Mouse (Mus musculus): Measurements from ENCODE around the gene Arhgdig. TPM values are rescaled to one million over a fixed set of nuclear protein-coding genes. Genes with fewer than 3 reads are reported as not detected.
"Not testable (repeated sequence)": the region's sequence is repeated elsewhere in the genome, so short reads cannot be mapped to it uniquely, and the experiment has no call there.

Gene Arhgdig
- polyA plus RNA-seq, 1 experiment from 2014 or later = 15.9 TPM

DNA sequence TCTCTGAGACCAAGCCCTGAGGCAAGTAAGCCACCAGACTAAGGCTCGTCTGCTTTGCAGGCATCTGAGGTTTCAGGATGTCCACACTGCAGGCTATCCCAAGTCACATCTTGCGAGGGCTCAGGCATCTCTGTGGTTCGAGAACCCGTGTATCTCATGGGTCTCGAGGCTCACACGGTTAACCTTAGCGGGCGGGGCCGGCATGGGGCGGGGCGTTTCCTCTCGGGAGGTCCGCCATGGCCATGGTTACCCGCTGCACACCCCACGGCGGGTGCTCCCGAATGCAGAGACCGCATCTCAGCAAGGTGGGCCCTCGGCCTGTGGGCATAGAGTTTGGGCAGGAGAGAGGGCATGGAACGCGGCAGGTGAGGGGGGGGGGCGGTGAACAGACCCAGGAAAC is 4.8 kb downstream of the Arhgdig start, which contains the start of gene Rgs11:
Gene Rgs11, plus strand, starts transcription at position 215 of the 400 bp plus-strand sequence.
- Histone ChIP-seq H3K4me2 (ENCODE audit: low read depth, low read length) (peak within 1 kb of the TSS; percentile 83), H3K4me1 (ENCODE audit: control insufficient read depth, insufficient read depth, low read length) (no peaks in the 10 kb centered on the region; the same call in 1 of the 2 replicates), H3K27me3 (ENCODE audit: control insufficient read depth, insufficient read depth, low read length) (peaks cover 44% of the 10 kb centered on the region), H3K9me3 (replicated peaks; ENCODE audit: control insufficient read depth, low read length) (no peaks in the 10 kb centered on the region), H3K36me3 (replicated peaks; ENCODE audit: control insufficient read depth, insufficient read depth, low read depth, low read length) (no peaks in the 10 kb centered on the region), H3K9ac (replicated peaks; ENCODE audit: low read length) (0 out of 2 replicates have a peak within 1 kb of the TSS, but pooled peaks have one; percentile 30), H3K27ac (replicated peaks; ENCODE audit: low read depth, low read length) (no peak within 1 kb of the TSS), H3K4me3 (ENCODE audit: low read depth, low read length) (peak within 1 kb of the TSS; percentile 33)
- WGBS = 1% methylated on average over 21 of the region's 22 CpGs
- peak; percentile 19 for DNase-seq (ENCODE audit: low spot score)
- ATAC-seq (replicated peaks; ENCODE audit: insufficient number of reproducible peaks, low FRiP score, low TSS enrichment, low read depth) = no peak

GRCm38 (mm10) chr17:26201998-26202397 is 5.6 kb downstream of the Arhgdig start:
- H3K36me3 ChIP-seq (replicated peaks; ENCODE audit: control insufficient read depth, insufficient read depth, low read depth, low read length) = no peaks in the 10 kb centered on the region; the same call in 1 of the 2 replicates
- no peak for DNase-seq (ENCODE audit: low spot score)
- peaks cover 44% of the 10 kb centered on the region for H3K27me3 ChIP-seq (ENCODE audit: control insufficient read depth, insufficient read depth, low read length)
- ATAC-seq (replicated peaks; ENCODE audit: insufficient number of reproducible peaks, low FRiP score, low TSS enrichment, low read depth) = no peak
- H3K4me3 ChIP-seq (ENCODE audit: low read depth, low read length) = no peak overlapping the region
- H3K9ac ChIP-seq (replicated peaks; ENCODE audit: low read length) = no peak overlapping the region
- H3K4me1 ChIP-seq (ENCODE audit: control insufficient read depth, insufficient read depth, low read length) = no peaks in the 10 kb centered on the region; the same call in 1 of the 2 replicates
- no peak overlapping the region for H3K27ac ChIP-seq (replicated peaks; ENCODE audit: low read depth, low read length)
- H3K9me3 ChIP-seq (replicated peaks; ENCODE audit: control insufficient read depth, low read length) = no peaks in the 10 kb centered on the region
- H3K4me2 ChIP-seq (ENCODE audit: low read depth, low read length) = no peak overlapping the region

GRCm38 (mm10) chr17:26200831-26201705 is 6.5 kb downstream of the Arhgdig start:
- Histone ChIP-seq H3K9ac (replicated peaks; ENCODE audit: low read length) (peak overlapping the region; percentile 67), H3K4me3 (ENCODE audit: low read depth, low read length) (peak overlapping the region; percentile 52), H3K36me3 (replicated peaks; ENCODE audit: control insufficient read depth, insufficient read depth, low read depth, low read length) (no peaks in the 10 kb centered on the region; the same call in 1 of the 2 replicates), H3K4me2 (ENCODE audit: low read depth, low read length) (peak overlapping the region; percentile 99), H3K27me3 (ENCODE audit: control insufficient read depth, insufficient read depth, low read length) (peaks cover 44% of the 10 kb centered on the region), H3K9me3 (replicated peaks; ENCODE audit: control insufficient read depth, low read length) (no peaks in the 10 kb centered on the region), H3K27ac (replicated peaks; ENCODE audit: low read depth, low read length) (no peak overlapping the region), H3K4me1 (ENCODE audit: control insufficient read depth, insufficient read depth, low read length) (no peaks in the 10 kb centered on the region; the same call in 1 of the 2 replicates)
- peak; percentile 77; the same call in 1 of the 2 replicates for ATAC-seq (replicated peaks; ENCODE audit: insufficient number of reproducible peaks, low FRiP score, low TSS enrichment, low read depth)
- whole genome bisulfite sequencing = under 1% methylated on average over 59 of the region's 92 CpGs
- DNase-seq (ENCODE audit: low spot score) = peak; percentile 49

GRCm38 (mm10) chr17:26198892-26199291 is 8.7 kb downstream of the Arhgdig start, which contains the start of gene Pdia2:
Gene Pdia2 (minus strand): TSS chr17:26199087.
- Histone ChIP-seq H3K9me3 (replicated peaks; ENCODE audit: control insufficient read depth, low read length) (no peaks in the 10 kb centered on the region), H3K9ac (replicated peaks; ENCODE audit: low read length) (no peak within 1 kb of the TSS), H3K27me3 (ENCODE audit: control insufficient read depth, insufficient read depth, low read length) (peaks cover 41% of the 10 kb centered on the region), H3K27ac (replicated peaks; ENCODE audit: low read depth, low read length) (no peak within 1 kb of the TSS), H3K4me2 (ENCODE audit: low read depth, low read length) (no peak within 1 kb of the TSS), H3K4me3 (ENCODE audit: low read depth, low read length) (no peak within 1 kb of the TSS), H3K4me1 (ENCODE audit: control insufficient read depth, insufficient read depth, low read length) (no peaks in the 10 kb centered on the region; the same call in 1 of the 2 replicates), H3K36me3 (replicated peaks; ENCODE audit: control insufficient read depth, insufficient read depth, low read depth, low read length) (no peaks in the 10 kb centered on the region; the same call in none of the 2 replicates)
- no peak for DNase-seq (ENCODE audit: low spot score)
- WGBS = 82% methylated on average over 4 of the region's 4 CpGs
- no peak for ATAC-seq (replicated peaks; ENCODE audit: insufficient number of reproducible peaks, low FRiP score, low TSS enrichment, low read depth)

- H3K27ac ChIP-seq (replicated peaks; ENCODE audit: low read depth, low read length) = no peak overlapping the region
- WGBS = 96% methylated on average over 15 of the region's 15 CpGs
- ATAC-seq (replicated peaks; ENCODE audit: insufficient number of reproducible peaks, low FRiP score, low TSS enrichment, low read depth) (no peak), DNase-seq (ENCODE audit: low spot score) (no peak)
- no peaks in the 10 kb centered on the region for H3K27me3 ChIP-seq (ENCODE audit: control insufficient read depth, insufficient read depth, low read length)
- H3K9ac ChIP-seq (replicated peaks; ENCODE audit: low read length) = no peak overlapping the region
- peaks cover 2% of the 10 kb centered on the region for H3K36me3 ChIP-seq (replicated peaks; ENCODE audit: control insufficient read depth, insufficient read depth, low read depth, low read length)
- H3K4me1 ChIP-seq (ENCODE audit: control insufficient read depth, insufficient read depth, low read length) = no peaks in the 10 kb centered on the region
- no peak overlapping the region for H3K4me2 ChIP-seq (ENCODE audit: low read depth, low read length)
- no peaks in the 10 kb centered on the region for H3K9me3 ChIP-seq (replicated peaks; ENCODE audit: control insufficient read depth, low read length)
- H3K4me3 ChIP-seq (ENCODE audit: low read depth, low read length) = no peak overlapping the region
Measured at GRCm38 (mm10) chr17:26192481-26193190, 14.9 kb downstream of the Arhgdig start.

GRCm38 (mm10) chr17:26191486-26191885 is 16.1 kb downstream of the Arhgdig start:
- not testable (repeated sequence) for H3K4me2 ChIP-seq (ENCODE audit: low read depth, low read length); H3K9me3 ChIP-seq (replicated peaks; ENCODE audit: control insufficient read depth, low read length); H3K9ac ChIP-seq (replicated peaks; ENCODE audit: low read length); H3K36me3 ChIP-seq (replicated peaks; ENCODE audit: control insufficient read depth, insufficient read depth, low read depth, low read length); ATAC-seq (replicated peaks; ENCODE audit: insufficient number of reproducible peaks, low FRiP score, low TSS enrichment, low read depth); H3K27me3 ChIP-seq (ENCODE audit: control insufficient read depth, insufficient read depth, low read length); H3K27ac ChIP-seq (replicated peaks; ENCODE audit: low read depth, low read length); DNase-seq (ENCODE audit: low spot score); H3K4me3 ChIP-seq (ENCODE audit: low read depth, low read length); H3K4me1 ChIP-seq (ENCODE audit: control insufficient read depth, insufficient read depth, low read length)
- 93% methylated on average over 7 of the region's 7 CpGs for WGBS

GRCm38 (mm10) chr17:26188091-26188805 is 19.3 kb downstream of the Arhgdig start:
- Histone ChIP-seq H3K27ac (replicated peaks; ENCODE audit: low read depth, low read length) (no peak overlapping the region), H3K4me1 (ENCODE audit: control insufficient read depth, insufficient read depth, low read length) (no peaks in the 10 kb centered on the region), H3K4me2 (ENCODE audit: low read depth, low read length) (no peak overlapping the region), H3K36me3 (replicated peaks; ENCODE audit: control insufficient read depth, insufficient read depth, low read depth, low read length) (peaks cover 4% of the 10 kb centered on the region), H3K9me3 (replicated peaks; ENCODE audit: control insufficient read depth, low read length) (no peaks in the 10 kb centered on the region), H3K27me3 (ENCODE audit: control insufficient read depth, insufficient read depth, low read length) (no peaks in the 10 kb centered on the region), H3K9ac (replicated peaks; ENCODE audit: low read length) (no peak overlapping the region), H3K4me3 (ENCODE audit: low read depth, low read length) (no peak overlapping the region)
- DNase-seq (ENCODE audit: low spot score) = no peak
- no peak for ATAC-seq (replicated peaks; ENCODE audit: insufficient number of reproducible peaks, low FRiP score, low TSS enrichment, low read depth)
- 98% methylated on average over 11 of the region's 11 CpGs for WGBS

Measured in embryonic facial prominence, embryonic 11.5 days (tissue).